Mouse (Mus musculus) ES-E14 (cell line): Measurements from ENCODE around the gene Uggt2. TPM values are rescaled to one million over a fixed set of nuclear protein-coding genes. Genes with fewer than 3 reads are reported as not detected.

Experiments used
- DNase-seq: peaks from one replicate; pipeline ENCODE4 v3.0.0-alpha.2; 2013; ENCODE audit warnings: low read depth, low spot score
- H3K27ac ChIP-seq: 2 replicates; pipeline ENCODE4 v1.5.1; 2012; ENCODE audit warnings: low read depth, mild to moderate bottlenecking, low read length, moderate library complexity, mixed read lengths; ENCODE audit not compliant: poor library complexity, insufficient read depth, severe bottlenecking
- H3K36me3 ChIP-seq: 2 replicates; pipeline ENCODE4 v1.6.1; 2012; ENCODE audit warnings: mild to moderate bottlenecking, low read length, moderate library complexity, mixed read lengths; ENCODE audit not compliant: control insufficient read depth, poor library complexity, insufficient read depth, severe bottlenecking
- H3K4me1 ChIP-seq, 2 experiments: fragments of 150-350 bp in 1 of 2; sonication (generic) in 1 of 2; 2 replicates each; pipeline ENCODE4 v1.6.1; 2012; ENCODE audit warnings: low read length in 2 of 2, mild to moderate bottlenecking in 1 of 2, mixed read lengths in 1 of 2; ENCODE audit not compliant: control insufficient read depth in 2 of 2, insufficient read depth in 2 of 2, poor library complexity in 1 of 2
- H3K4me3 ChIP-seq, 2 experiments: fragments of 150-350 bp in 1 of 2; sonication (generic) in 1 of 2; 2 replicates each; pipeline ENCODE4 v1.5.1; 2012; ENCODE audit warnings: low read length in 2 of 2, low read depth in 1 of 2, mild to moderate bottlenecking in 1 of 2, mixed read lengths in 1 of 2; ENCODE audit not compliant: insufficient read depth in 1 of 2, poor library complexity in 1 of 2, severe bottlenecking in 1 of 2
- H3K9ac ChIP-seq: 2 replicates; pipeline ENCODE4 v1.6.1; 2012; ENCODE audit warnings: low read depth, mild to moderate bottlenecking, low read length, mixed read lengths; ENCODE audit not compliant: poor library complexity, insufficient read depth, severe bottlenecking
- H3K9me3 ChIP-seq: fragments of 150-350 bp; sonication (generic); 2 replicates; pipeline ENCODE4 v1.6.1; 2012; ENCODE audit warnings: low read depth, mild to moderate bottlenecking, low read length; ENCODE audit not compliant: control insufficient read depth, insufficient read depth
- CHD2 ChIP-seq: IDR thresholded peaks from 2 replicates; pipeline ENCODE4 v1.6.1; 2014; ENCODE audit warnings: mild to moderate bottlenecking, low read depth, low read length, inconsistent platforms
- HCFC1 ChIP-seq: IDR thresholded peaks from 2 replicates; pipeline ENCODE4 v1.6.1; 2012; ENCODE audit warnings: low read length, inconsistent platforms, borderline replicate concordance; ENCODE audit not compliant: insufficient read depth
- MAFK ChIP-seq: IDR thresholded peaks from 2 replicates; pipeline ENCODE4 v1.6.1; 2014; ENCODE audit warnings: mild to moderate bottlenecking, low read depth, low read length, inconsistent platforms; ENCODE audit not compliant: insufficient read depth
- ZC3H11A ChIP-seq: IDR thresholded peaks from 2 replicates; pipeline ENCODE4 v1.6.1; 2012; ENCODE audit warnings: low read depth, mild to moderate bottlenecking, inconsistent platforms, low read length, borderline replicate concordance
- ZNF384 ChIP-seq: IDR thresholded peaks from 2 replicates; pipeline ENCODE4 v1.6.1; 2012; ENCODE audit warnings: low read depth, low read length, inconsistent platforms
- in situ Hi-C, 2 experiments: fragments of 600-800 bp; cut with MboI; formaldehyde crosslinking; loops; one replicate each; pipeline ENCODE4 v1.15.1; 2025; ENCODE audit warnings: low sequenced_read_pairs in 2 of 2, inconsistent platforms in 1 of 2; ENCODE audit not compliant: unreplicated experiment in 2 of 2
- total RNA-seq: library from RNA; depleted of rRNA; stranded (reverse); fragments of 300-350 nt; gene quantifications from 2 replicates; pipeline ENCODE4 v1.2.3, GENCODE M21; 2012

The Uggt2 gene
- total RNA-seq, 1 experiment: 5.4 TPM

GRCm38 (mm10) chr14:119043765-119044164, 55.5 kb downstream of the Uggt2 start:
- DNase-seq: no peak
- TF ChIP-seq HCFC1 (no peak), CHD2 (no peak), MAFK (no peak), ZNF384 (no peak), ZC3H11A (no peak)
- H3K4me3 ChIP-seq: no peak overlapping the region
- H3K9ac ChIP-seq: no peak overlapping the region
- H3K36me3 ChIP-seq: no peaks in the 10 kb centered on the region
- no peaks in the 10 kb centered on the region for H3K9me3 ChIP-seq
- no peak overlapping the region for H3K27ac ChIP-seq
- H3K4me1 ChIP-seq: no peaks in the 10 kb centered on the region
- in situ Hi-C loops: loop anchor here in 1 of 2 experiments (25.0 kb wide), 1 partner anchor 1019 kb away; no protein-coding TSS in a partner anchor

- Histone ChIP-seq H3K9ac (no peak overlapping the region), H3K4me3 (no peak overlapping the region), H3K27ac (no peak overlapping the region), H3K36me3 (no peaks in the 10 kb centered on the region), H3K4me1 (no peaks in the 10 kb centered on the region), H3K9me3 (no peaks in the 10 kb centered on the region)
- TF ChIP-seq ZC3H11A: peak; percentile 55; the same call in 1 of the 2 replicates
- no peak for TF ChIP-seq HCFC1
- peak; percentile 33 for DNase-seq
- in situ Hi-C loops: loop anchor here in 1 of 2 experiments (25.0 kb wide), 1 partner anchor 1022 kb away; no protein-coding TSS in a partner anchor
These were observed 59.0 kb downstream of the Uggt2 start for GRCm38 (mm10) chr14:119040253-119040652.

- H3K9me3 ChIP-seq: no peaks in the 10 kb centered on the region
- H3K4me1 ChIP-seq: no peaks in the 10 kb centered on the region
- no peak overlapping the region for H3K4me3 ChIP-seq
- in situ Hi-C loops: loop anchor here in 1 of 2 experiments (25.0 kb wide), 1 partner anchor 1025 kb away; no protein-coding TSS in a partner anchor
- H3K9ac ChIP-seq: no peak overlapping the region
- H3K27ac ChIP-seq: no peak overlapping the region
- H3K36me3 ChIP-seq: no peaks in the 10 kb centered on the region
- no peak for DNase-seq
- TF ChIP-seq MAFK (no peak), CHD2 (no peak)
These were observed 61.5 kb downstream of the Uggt2 start for GRCm38 (mm10) chr14:119037755-119038154.

GRCm38 (mm10) chr14:119037076-119037683, 62.0 kb downstream of the Uggt2 start:
- no peak overlapping the region for H3K4me3 ChIP-seq
- in situ Hi-C loops: loop anchor here in 1 of 2 experiments (25.0 kb wide), 1 partner anchor 1025 kb away; no protein-coding TSS in a partner anchor
- H3K9ac ChIP-seq: no peak overlapping the region
- no peaks in the 10 kb centered on the region for H3K4me1 ChIP-seq
- no peaks in the 10 kb centered on the region for H3K36me3 ChIP-seq
- no peak overlapping the region for H3K27ac ChIP-seq
- TF ChIP-seq HCFC1 (no peak), MAFK (no peak), ZC3H11A (no peak), ZNF384 (no peak), CHD2 (no peak)
- no peak for DNase-seq
- H3K9me3 ChIP-seq: no peaks in the 10 kb centered on the region

GRCm38 (mm10) chr14:119027675-119028253, 71.5 kb downstream of the Uggt2 start:
- Histone ChIP-seq H3K9me3 (no peaks in the 10 kb centered on the region), H3K36me3 (no peaks in the 10 kb centered on the region), H3K27ac (no peak overlapping the region), H3K4me3 (no peak overlapping the region), H3K9ac (no peak overlapping the region), H3K4me1 (no peaks in the 10 kb centered on the region)
- in situ Hi-C loops: loop anchor here in 1 of 2 experiments (25.0 kb wide), 1 partner anchor 1035 kb away; no protein-coding TSS in a partner anchor
- no peak for DNase-seq
- TF ChIP-seq ZNF384: no peak
- no peak for TF ChIP-seq MAFK
- TF ChIP-seq HCFC1: no peak
- no peak for TF ChIP-seq ZC3H11A
- no peak for TF ChIP-seq CHD2
